Mouse (Mus musculus): Measurements from ENCODE around the gene Gm9780.
"Not testable (repeated sequence)": the region's sequence is repeated elsewhere in the genome, so short reads cannot be mapped to it uniquely, and the experiment has no call there.

DNA sequence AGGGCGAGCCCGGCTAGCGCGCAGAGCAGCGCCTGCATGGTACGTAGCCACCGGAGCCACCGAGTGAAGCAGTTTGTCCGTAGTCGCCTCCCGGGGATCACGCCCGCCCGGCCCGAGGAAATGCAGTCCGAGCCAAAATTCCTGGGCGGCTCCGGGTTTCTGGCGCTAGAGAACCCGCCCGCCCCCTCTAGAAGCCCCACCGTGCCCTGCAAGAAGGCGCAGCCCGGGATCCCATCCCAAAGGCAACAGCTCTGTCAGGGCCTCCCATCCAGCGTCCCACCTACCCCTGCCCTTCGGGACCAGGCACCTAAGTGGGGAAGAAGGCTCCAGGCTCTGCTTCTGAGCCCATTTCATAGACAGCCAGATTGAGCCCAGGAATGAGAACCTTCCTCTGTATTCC, at the start of gene Gm9780:
- not testable (repeated sequence) for TF ChIP-seq CTCF (IDR thresholded peaks at IDR 0.05; ENCODE audit: control insufficient read depth, insufficient read depth, low read length); POLR2A (IDR thresholded peaks at IDR 0.05; ENCODE audit: borderline replicate concordance, control insufficient read depth, low read depth, low read length)
